Mouse (Mus musculus): ENCODE measurements around the gene Fbxw4.

DNA sequence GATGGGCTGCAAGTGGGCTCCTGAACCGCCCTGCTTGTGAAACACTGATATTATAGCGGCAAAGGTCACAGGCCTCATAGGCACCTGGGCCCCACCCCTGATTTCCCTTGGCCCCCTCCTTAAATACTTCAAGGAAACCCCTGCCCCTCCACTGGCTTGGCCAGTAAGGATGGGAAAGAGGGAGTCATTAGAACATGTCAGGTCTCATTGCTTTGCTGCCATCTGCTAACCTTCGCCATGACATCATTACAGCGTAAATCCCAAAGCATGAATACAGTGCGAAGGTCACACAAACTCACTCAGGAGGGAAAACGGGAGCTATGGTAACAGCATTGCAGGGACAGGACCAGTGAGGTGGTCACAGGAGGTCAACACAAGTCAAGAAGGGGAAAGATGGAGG is 63.7 kb downstream of the Fbxw4 start:
- TF ChIP-seq EP300 (IDR thresholded peaks at IDR 0.05; ENCODE audit: insufficient read depth, low read depth, low read length), result no peak
- no peak for TF ChIP-seq POLR2A (IDR thresholded peaks at IDR 0.05; ENCODE audit: insufficient read depth, low read length)
- no peak for TF ChIP-seq CTCF (IDR thresholded peaks at IDR 0.05; ENCODE audit: low read depth, low read length)
